8 mouse cellular contexts compared by ENCODE assay signal in genomic region chrX:106186713-106187649, GRCm38 (mm10). TPM values are rescaled to one million over a fixed set of nuclear protein-coding genes. Genes with fewer than 3 reads are reported as not detected.
DNase-seq lines count a peak whose midpoint lies in the region; ATAC-seq and TF ChIP-seq lines count a peak whose summit lies in the region.

Gene Pgk1, plus strand, starts transcription at chrX:106187100.

- H3K27ac ChIP-seq in bone marrow macrophage, adult 2 months (ENCODE audit: insufficient read depth, low read depth, low read length): peak within 1 kb of the TSS; percentile 83
- H3K27ac ChIP-seq in embryonic fibroblast, embryonic 13.5 days (ENCODE audit: insufficient read depth, low read length): peak within 1 kb of the TSS; percentile 99
- peak within 1 kb of the TSS; percentile 85 for H3K27ac ChIP-seq in kidney, embryonic 14.5 days (ENCODE audit: low read depth, low read length)
- H3K27ac ChIP-seq in limb, embryonic 15.5 days: peak within 1 kb of the TSS; percentile 91

- no peak for TF ChIP-seq CTCF in bone marrow macrophage, adult 2 months (IDR thresholded peaks at IDR 0.05; ENCODE audit: low read depth, low read length)
- TF ChIP-seq CTCF in embryonic fibroblast, embryonic 13.5 days (IDR thresholded peaks at IDR 0.05; ENCODE audit: borderline replicate concordance, insufficient read depth, low read length): no peak

- peak within 1 kb of the TSS; percentile 66 for H3K9ac ChIP-seq in kidney, embryonic 14.5 days (ENCODE audit: low read depth, low read length)
- peak within 1 kb of the TSS; percentile 40; the same call in 1 of the 2 replicates for H3K9ac ChIP-seq in limb, embryonic 15.5 days

- H3K4me2 ChIP-seq in kidney, embryonic 14.5 days (replicated peaks; ENCODE audit: low read depth, low read length): peak within 1 kb of the TSS; percentile 51
- H3K4me2 ChIP-seq in limb, embryonic 15.5 days: peak within 1 kb of the TSS; percentile 39

- TF ChIP-seq POLR2A in bone marrow macrophage, adult 2 months (IDR thresholded peaks at IDR 0.05; ENCODE audit: borderline replicate concordance, low read depth, low read length): no peak
- TF ChIP-seq POLR2A in embryonic fibroblast, embryonic 13.5 days (IDR thresholded peaks at IDR 0.05; ENCODE audit: low read depth, low read length): peak; percentile 80

- H3K27me3 ChIP-seq in kidney, embryonic 14.5 days (ENCODE audit: control insufficient read depth, insufficient read depth, low read length): no peaks in the 10 kb centered on the region
- H3K27me3 ChIP-seq in limb, embryonic 15.5 days: no peaks in the 10 kb centered on the region

- peaks cover 2% of the 10 kb centered on the region; the same call in 1 of the 2 replicates for H3K36me3 ChIP-seq in kidney, embryonic 14.5 days (ENCODE audit: control insufficient read depth, insufficient read depth, low read length)
- H3K36me3 ChIP-seq in limb, embryonic 15.5 days: no peaks in the 10 kb centered on the region

- DNase-seq in A20 (ENCODE audit: low read depth, low spot score): peak; percentile 93
- DNase-seq in heart, adult 9 months (ENCODE audit: low spot score in 2 of 2): peak; percentile 87 to 97
- DNase-seq in monocyte, adult 2 months (ENCODE audit: low read depth in 1 of 2, low spot score in 2 of 2): peak; percentile 66 to 69
- peak; percentile 89 to 94 for DNase-seq in spleen, postnatal 36 days (ENCODE audit: low spot score in 2 of 2)

- WGBS in kidney, embryonic 14.5 days: 22% methylated on average over 46 of the region's 55 CpGs
- 20% methylated on average over 47 of the region's 55 CpGs for WGBS in limb, embryonic 15.5 days

- H3K9me3 ChIP-seq in kidney, embryonic 14.5 days (ENCODE audit: control insufficient read depth, low read length): no peaks in the 10 kb centered on the region
- no peaks in the 10 kb centered on the region for H3K9me3 ChIP-seq in limb, embryonic 15.5 days

- peak within 1 kb of the TSS; percentile 88 for H3K4me3 ChIP-seq in bone marrow macrophage, adult 2 months (ENCODE audit: insufficient read depth, low read length)
- peak within 1 kb of the TSS; percentile 94 for H3K4me3 ChIP-seq in embryonic fibroblast, embryonic 13.5 days (ENCODE audit: insufficient read depth, low read length)
- H3K4me3 ChIP-seq in kidney, embryonic 14.5 days (ENCODE audit: low read length): peak within 1 kb of the TSS; percentile 55
- H3K4me3 ChIP-seq in limb, embryonic 15.5 days: peak within 1 kb of the TSS; percentile 52

- H3K4me1 ChIP-seq in bone marrow macrophage, adult 2 months (ENCODE audit: control insufficient read depth, insufficient read depth, low read length): peaks cover 22% of the 10 kb centered on the region
- peaks cover 4% of the 10 kb centered on the region for H3K4me1 ChIP-seq in embryonic fibroblast, embryonic 13.5 days (ENCODE audit: control insufficient read depth, insufficient read depth, low read length)
- 0 out of 2 replicates have a peak, but pooled peaks cover 8% of the 10 kb centered on the region for H3K4me1 ChIP-seq in kidney, embryonic 14.5 days (ENCODE audit: control insufficient read depth, insufficient read depth, low read length)
- H3K4me1 ChIP-seq in limb, embryonic 15.5 days: peaks cover 8% of the 10 kb centered on the region

- peak; percentile 99 for ATAC-seq in kidney, embryonic 14.5 days (ENCODE audit: low FRiP score, low TSS enrichment)
- ATAC-seq in limb, embryonic 15.5 days (ENCODE audit: insufficient number of reproducible peaks, low FRiP score, low TSS enrichment, low read depth): peak; percentile 99

RNA-seq across cellular contexts. Expression of gene Pgk1, which starts in this region (rescaled TPM):
- 274 and 285 TPM in 2 replicates for polyA plus RNA-seq in bone marrow macrophage, adult 2 months (2012; ENCODE audit: insufficient read depth, insufficient read length, missing spikeins)
- polyA plus RNA-seq in embryonic fibroblast, embryonic 13.5 days (2011; ENCODE audit: insufficient read length, low read depth, missing spikeins): 464 and 561 TPM in 2 replicates
- polyA plus RNA-seq in kidney, embryonic 14.5 days (2014; fragmentation: Nextera tagmentation; extraction: Ambion mirVana): 356 and 361 TPM in 2 replicates
- polyA plus RNA-seq in limb, embryonic 15.5 days (2015; fragmentation: Nextera tagmentation; extraction: Ambion mirVana): 373 and 387 TPM in 2 replicates

Comparison
In these comparisons a context has a peak if more than half of its experiments do, and no peak if none do; other contexts are left out.
1. Peak in every context shown above with its lines: DNase-seq, ATAC-seq, H3K4me3 ChIP-seq and H3K27ac ChIP-seq.